In the genomic region with DNA sequence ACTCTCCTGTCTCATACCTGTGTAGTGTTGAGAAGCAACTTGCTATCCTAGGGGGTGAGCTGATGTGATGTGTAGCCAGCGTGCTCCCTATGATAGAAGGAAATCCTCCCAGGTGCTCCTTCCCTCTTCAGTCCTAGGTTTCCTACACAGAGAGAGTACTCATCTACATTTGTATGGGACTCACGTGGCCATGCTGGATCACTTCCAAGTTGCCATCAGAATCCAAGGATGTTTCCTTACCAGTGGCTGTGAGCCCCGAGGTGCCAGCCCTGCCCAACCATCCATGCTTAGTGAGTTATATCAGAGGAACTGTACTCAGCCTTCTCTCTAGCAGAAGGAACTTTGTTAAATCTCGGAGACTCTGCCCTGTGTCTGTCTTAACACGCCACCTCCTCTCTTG, we compare ENCODE assay signal across 15 mouse cellular contexts.
A peak's percentile ranks its signal among the peaks of the same experiment; 100 is the strongest.
DNase-seq lines count a peak whose midpoint lies in the region; TF ChIP-seq lines count a peak whose summit lies in the region.
"Had no signal": no experiment of that assay in that cellular context is flagged by ENCODE, and none has a peak within 500 bp of the region (broad histone marks: within the 10 kb centered on the region; RNA-seq: fewer than 3 reads in every experiment).

No protein-coding gene starts in this region.

- DNase-seq in adrenal gland, postnatal 14 days: peak; percentile 25
- DNase-seq in adrenal gland, adult 8-10 months: no peak
- no peak for DNase-seq in layer of hippocampus, adult 2 months (ENCODE audit: low spot score in 2 of 2)
- DNase-seq in layer of hippocampus, adult 9-11 months: no peak
- peak; percentile 66 to 71 for DNase-seq in right cerebral cortex, postnatal 10 days (ENCODE audit: low spot score in 2 of 2)
- DNase-seq in right cerebral cortex, postnatal 25 days: no peak
- peak; percentile 55 for DNase-seq in right cerebral cortex, postnatal 4 days
- no peak for DNase-seq in heart, postnatal 36 days
- DNase-seq: cerebellum, adult 8-10 months; gastrocnemius, adult 2 months; heart, adult 18-20 months; heart, postnatal 10 days; kidney, postnatal 25 days; thymus, adult 18-20 months had no signal

- H3K4me3 ChIP-seq in layer of hippocampus, adult 2 months: no peak overlapping the region
- H3K4me3 ChIP-seq: erythroblast, embryonic 14.5 days; gastrocnemius, adult 2 months had no signal

- intact Hi-C loops in heart, postnatal 36 days (cut with DNase I): no loop called here

- no peak for TF ChIP-seq CTCF in layer of hippocampus, adult 2 months (conservative IDR thresholded peaks at IDR 0.05)

- H3K27ac ChIP-seq in layer of hippocampus, adult 2 months: 0 out of 2 replicates have a peak overlapping the region, but pooled peaks have one; percentile 2
- H3K27ac ChIP-seq: gastrocnemius, adult 2 months had no signal

Comparison
In these comparisons a context has a peak if more than half of its experiments do, and no peak if none do; other contexts are left out.
1. DNase-seq: peak in adrenal gland, postnatal 14 days (single experiment), right cerebral cortex, postnatal 10 days (2 of 2) and right cerebral cortex, postnatal 4 days (single experiment); none in adrenal gland, adult 8-10 months (single experiment), layer of hippocampus, adult 2 months (0 of 2), layer of hippocampus, adult 9-11 months (single experiment), right cerebral cortex, postnatal 25 days (single experiment) and heart, postnatal 36 days (0 of 2).